Mouse (Mus musculus): Measurements from ENCODE around the gene Tenm3.

The Tenm3 gene

GRCm38 (mm10) chr8:48481709-48482671 is 361.8 kb downstream of the Tenm3 start:
- no peak for TF ChIP-seq GATA4 (IDR thresholded peaks at IDR 0.05; ENCODE audit: insufficient replicate concordance, low read length)

- TF ChIP-seq GATA4 (IDR thresholded peaks at IDR 0.05; ENCODE audit: insufficient replicate concordance, low read length) = no peak
These were observed 366.3 kb downstream of the Tenm3 start for GRCm38 (mm10) chr8:48477371-48477935.

GRCm38 (mm10) chr8:48476896-48477295 is 366.9 kb downstream of the Tenm3 start:
- TF ChIP-seq GATA4 (IDR thresholded peaks at IDR 0.05; ENCODE audit: insufficient replicate concordance, low read length) = no peak

- no peak for TF ChIP-seq GATA4 (IDR thresholded peaks at IDR 0.05; ENCODE audit: insufficient replicate concordance, low read length)
These were observed 376.1 kb downstream of the Tenm3 start for GRCm38 (mm10) chr8:48467633-48468032.

GRCm38 (mm10) chr8:48458373-48458772 is 385.4 kb downstream of the Tenm3 start:
- TF ChIP-seq GATA4 (IDR thresholded peaks at IDR 0.05; ENCODE audit: insufficient replicate concordance, low read length) = no peak

- no peak for TF ChIP-seq GATA4 (IDR thresholded peaks at IDR 0.05; ENCODE audit: insufficient replicate concordance, low read length)
These were observed 387.2 kb downstream of the Tenm3 start for GRCm38 (mm10) chr8:48456328-48457124.

GRCm38 (mm10) chr8:48451247-48451635 is 392.5 kb downstream of the Tenm3 start:
- no peak for TF ChIP-seq GATA4 (IDR thresholded peaks at IDR 0.05; ENCODE audit: insufficient replicate concordance, low read length)

- TF ChIP-seq GATA4 (IDR thresholded peaks at IDR 0.05; ENCODE audit: insufficient replicate concordance, low read length) = no peak
These were observed 393.1 kb downstream of the Tenm3 start for GRCm38 (mm10) chr8:48450397-48451246.

GRCm38 (mm10) chr8:48449625-48450024 is 394.1 kb downstream of the Tenm3 start:
- no peak for TF ChIP-seq GATA4 (IDR thresholded peaks at IDR 0.05; ENCODE audit: insufficient replicate concordance, low read length)

- no peak for TF ChIP-seq GATA4 (IDR thresholded peaks at IDR 0.05; ENCODE audit: insufficient replicate concordance, low read length)
These were observed 398.1 kb downstream of the Tenm3 start for GRCm38 (mm10) chr8:48445690-48446089.

GRCm38 (mm10) chr8:48439491-48439890 is 404.3 kb downstream of the Tenm3 start:
- no peak for TF ChIP-seq GATA4 (IDR thresholded peaks at IDR 0.05; ENCODE audit: insufficient replicate concordance, low read length)

GRCm38 (mm10) chr8:48437523-48438207 is 406.1 kb downstream of the Tenm3 start:
- TF ChIP-seq GATA4 (IDR thresholded peaks at IDR 0.05; ENCODE audit: insufficient replicate concordance, low read length) = no peak

- TF ChIP-seq GATA4 (IDR thresholded peaks at IDR 0.05; ENCODE audit: insufficient replicate concordance, low read length) = no peak
These were observed 418.6 kb downstream of the Tenm3 start for GRCm38 (mm10) chr8:48425101-48425500.

- no peak for TF ChIP-seq GATA4 (IDR thresholded peaks at IDR 0.05; ENCODE audit: insufficient replicate concordance, low read length)
These were observed 426.0 kb downstream of the Tenm3 start for GRCm38 (mm10) chr8:48417714-48418113.
